Mouse (Mus musculus): ENCODE results near the gene Slc26a10. TPM values are rescaled to one million over a fixed set of nuclear protein-coding genes. Genes with fewer than 3 reads are reported as not detected.

Slc26a10 gene
- polyA plus RNA-seq, 1 experiment, result 1.3 TPM

DNA sequence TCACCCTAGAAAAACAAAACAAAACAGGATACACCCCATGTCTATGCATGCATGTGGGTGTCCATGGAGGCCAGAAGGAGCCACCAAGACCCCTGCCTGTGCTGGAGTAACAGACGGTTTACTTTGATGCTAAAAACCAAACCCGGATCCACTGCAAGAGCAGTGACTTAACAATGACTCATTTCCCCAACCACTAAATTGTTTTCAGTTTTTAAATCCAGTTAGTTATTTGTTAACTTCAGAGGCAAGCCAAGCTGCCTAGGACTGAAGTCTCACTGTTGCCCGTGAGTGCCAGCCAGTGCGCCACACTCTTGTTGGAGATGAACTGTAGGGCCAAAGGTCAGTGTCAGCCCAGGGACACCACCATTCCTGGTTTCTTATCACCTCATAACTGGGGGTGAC is 30.0 kb downstream of the Slc26a10 start:
- H3K79me2 ChIP-seq (ENCODE audit: control insufficient read depth, insufficient read depth), result no peaks in the 10 kb centered on the region
- TF ChIP-seq SRF (IDR thresholded peaks at IDR 0.05; ENCODE audit: control insufficient read depth, insufficient read length, low read depth), result no peak
- no peak for TF ChIP-seq E2F4 (IDR thresholded peaks at IDR 0.05; ENCODE audit: insufficient read depth)
- TF ChIP-seq POLR2AphosphoS2 (IDR thresholded peaks at IDR 0.05; ENCODE audit: insufficient read length, low read depth), result no peak
- no peak for TF ChIP-seq TCF3 (IDR thresholded peaks at IDR 0.05; ENCODE audit: insufficient read length, low read depth)
- no peak for TF ChIP-seq TCF12 (IDR thresholded peaks at IDR 0.05; ENCODE audit: insufficient read depth, poor library complexity, severe bottlenecking)
- TF ChIP-seq CEBPB (IDR thresholded peaks at IDR 0.05; ENCODE audit: insufficient read depth, poor library complexity, severe bottlenecking), result no peak
- TF ChIP-seq MAX (IDR thresholded peaks at IDR 0.05; ENCODE audit: low read depth), result no peak
- TF ChIP-seq MYOG (IDR thresholded peaks at IDR 0.05; ENCODE audit: control insufficient read depth in 1 of 3, insufficient read depth in 1 of 3, insufficient read length in 2 of 3, low read depth in 2 of 3), result no peak
- TF ChIP-seq POLR2A (IDR thresholded peaks at IDR 0.05; ENCODE audit: insufficient read length, low read depth), result no peak
- TF ChIP-seq REST (IDR thresholded peaks at IDR 0.05; ENCODE audit: insufficient read depth, insufficient read length), result no peak
- no peak for TF ChIP-seq USF1 (IDR thresholded peaks at IDR 0.05; ENCODE audit: low read depth)
- no peak for TF ChIP-seq MYOD1 (IDR thresholded peaks at IDR 0.05; ENCODE audit: control insufficient read depth in 1 of 3, insufficient read length in 2 of 3, low read depth in 2 of 3)
- H3ac ChIP-seq (ENCODE audit: control insufficient read depth, insufficient read length), result no peak overlapping the region
- H3K36me3 ChIP-seq (ENCODE audit: control insufficient read depth, insufficient read depth), result no peaks in the 10 kb centered on the region
- no peaks in the 10 kb centered on the region for H3K27me3 ChIP-seq (ENCODE audit: control insufficient read depth, insufficient read depth, insufficient read length)
- H3K4me3 ChIP-seq, result no peak overlapping the region
- H3K4me2 ChIP-seq (ENCODE audit: low read depth), result peak overlapping the region; percentile 24

DNA sequence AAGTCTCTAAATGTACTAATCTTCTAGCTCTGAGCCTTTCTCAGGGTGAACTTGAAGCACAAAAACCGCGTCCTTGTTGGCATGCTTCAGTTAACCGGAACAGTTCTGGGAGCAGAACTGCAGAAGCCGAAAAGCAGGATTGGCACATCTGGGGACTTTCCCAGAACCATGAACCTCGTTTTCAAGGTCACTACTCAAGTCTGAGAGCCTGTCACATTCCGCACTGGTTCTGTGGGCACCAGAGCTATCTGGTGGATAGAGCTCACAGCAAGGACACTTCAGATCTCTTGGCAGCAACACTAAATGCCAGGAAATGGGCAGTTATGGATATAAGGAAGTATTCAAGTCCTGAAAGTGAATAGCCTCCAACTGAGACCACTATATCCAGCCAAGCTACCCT is 33.3 kb downstream of the Slc26a10 start:
- Histone ChIP-seq H3K4me2 (ENCODE audit: low read depth) (no peak overlapping the region), H3K79me2 (ENCODE audit: control insufficient read depth, insufficient read depth) (no peaks in the 10 kb centered on the region), H3K36me3 (ENCODE audit: control insufficient read depth, insufficient read depth) (no peaks in the 10 kb centered on the region), H3ac (ENCODE audit: control insufficient read depth, insufficient read length) (no peak overlapping the region), H3K27me3 (ENCODE audit: control insufficient read depth, insufficient read depth, insufficient read length) (no peaks in the 10 kb centered on the region), H3K4me3 (no peak overlapping the region)
- no peak for TF ChIP-seq POLR2A (IDR thresholded peaks at IDR 0.05; ENCODE audit: insufficient read length, low read depth)
- TF ChIP-seq MYOG (IDR thresholded peaks at IDR 0.05; ENCODE audit: control insufficient read depth in 1 of 3, insufficient read depth in 1 of 3, insufficient read length in 2 of 3, low read depth in 2 of 3), result no peak
- no peak for TF ChIP-seq E2F4 (IDR thresholded peaks at IDR 0.05; ENCODE audit: insufficient read depth)
- TF ChIP-seq MYOD1 (IDR thresholded peaks at IDR 0.05; ENCODE audit: control insufficient read depth in 1 of 3, insufficient read length in 2 of 3, low read depth in 2 of 3), result no peak
- no peak for TF ChIP-seq CEBPB (IDR thresholded peaks at IDR 0.05; ENCODE audit: insufficient read depth, poor library complexity, severe bottlenecking)
- no peak for TF ChIP-seq POLR2AphosphoS2 (IDR thresholded peaks at IDR 0.05; ENCODE audit: insufficient read length, low read depth)
- TF ChIP-seq MAX (IDR thresholded peaks at IDR 0.05; ENCODE audit: low read depth), result no peak
- no peak for TF ChIP-seq TCF3 (IDR thresholded peaks at IDR 0.05; ENCODE audit: insufficient read length, low read depth)
- TF ChIP-seq TCF12 (IDR thresholded peaks at IDR 0.05; ENCODE audit: insufficient read depth, poor library complexity, severe bottlenecking), result no peak
- no peak for TF ChIP-seq REST (IDR thresholded peaks at IDR 0.05; ENCODE audit: insufficient read depth, insufficient read length)

DNA sequence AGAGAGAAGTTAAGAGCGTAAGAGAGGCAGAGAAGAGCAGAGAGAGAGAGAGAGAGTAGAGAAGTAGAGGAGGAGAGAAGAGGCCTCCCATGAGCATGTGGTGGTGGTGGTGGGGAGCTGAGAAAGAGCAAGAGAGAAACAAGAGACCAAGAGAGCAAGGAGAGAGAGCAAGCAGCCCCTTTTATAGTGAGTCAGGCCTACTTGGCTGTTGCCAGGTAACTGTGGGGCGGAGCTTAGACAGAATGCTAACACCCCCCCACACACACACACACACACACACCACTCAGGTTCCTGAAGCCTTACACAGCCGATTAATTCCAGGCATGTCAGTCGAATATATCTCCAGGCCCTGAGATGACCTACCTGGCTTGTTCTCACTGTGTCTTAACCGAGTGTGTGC is 35.1 kb downstream of the Slc26a10 start:
- no peaks in the 10 kb centered on the region for H3K79me2 ChIP-seq (ENCODE audit: control insufficient read depth, insufficient read depth)
- no peaks in the 10 kb centered on the region for H3K36me3 ChIP-seq (ENCODE audit: control insufficient read depth, insufficient read depth)
- H3K27me3 ChIP-seq (ENCODE audit: control insufficient read depth, insufficient read depth, insufficient read length), result no peaks in the 10 kb centered on the region
- no peak overlapping the region for H3ac ChIP-seq (ENCODE audit: control insufficient read depth, insufficient read length)
- H3K4me3 ChIP-seq, result no peak overlapping the region
- TF ChIP-seq TCF3 (IDR thresholded peaks at IDR 0.05; ENCODE audit: insufficient read length, low read depth), result no peak
- no peak for TF ChIP-seq POLR2AphosphoS2 (IDR thresholded peaks at IDR 0.05; ENCODE audit: insufficient read length, low read depth)
- TF ChIP-seq MYOG (IDR thresholded peaks at IDR 0.05; ENCODE audit: control insufficient read depth in 1 of 3, insufficient read depth in 1 of 3, insufficient read length in 2 of 3, low read depth in 2 of 3), result no peak
- TF ChIP-seq POLR2A (IDR thresholded peaks at IDR 0.05; ENCODE audit: insufficient read length, low read depth), result no peak
- TF ChIP-seq MYOD1 (IDR thresholded peaks at IDR 0.05; ENCODE audit: control insufficient read depth in 1 of 3, insufficient read length in 2 of 3, low read depth in 2 of 3), result no peak
- TF ChIP-seq TCF12 (IDR thresholded peaks at IDR 0.05; ENCODE audit: insufficient read depth, poor library complexity, severe bottlenecking), result no peak
- TF ChIP-seq USF1 (IDR thresholded peaks at IDR 0.05; ENCODE audit: low read depth), result no peak
- H3K4me2 ChIP-seq (ENCODE audit: low read depth), result no peak overlapping the region

DNA sequence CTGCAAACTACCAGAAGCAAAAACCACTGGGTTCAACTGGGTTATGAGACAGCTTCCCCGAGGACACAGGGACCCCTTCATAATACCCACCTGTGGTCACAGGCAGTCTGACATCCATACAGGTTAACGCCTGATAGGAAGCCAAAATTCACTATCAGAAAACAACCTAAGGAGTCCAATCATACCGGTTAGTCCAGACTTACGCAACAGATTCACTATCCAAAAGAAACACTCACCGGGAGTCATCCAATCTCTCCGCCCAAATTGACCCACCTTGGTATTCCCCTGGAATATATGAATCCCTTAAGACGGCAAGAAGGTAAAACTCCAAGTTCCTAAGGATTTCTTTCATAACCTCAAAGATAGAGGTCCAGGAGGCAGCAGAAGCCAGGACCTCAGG is 35.9 kb downstream of the Slc26a10 start:
- no peaks in the 10 kb centered on the region for H3K79me2 ChIP-seq (ENCODE audit: control insufficient read depth, insufficient read depth)
- H3K4me3 ChIP-seq, result no peak overlapping the region

More for the DNA sequence above, 35.9 kb downstream of the Slc26a10 start:
- Histone ChIP-seq H3ac (ENCODE audit: control insufficient read depth, insufficient read length) (no peak overlapping the region), H3K4me2 (ENCODE audit: low read depth) (no peak overlapping the region), H3K27me3 (ENCODE audit: control insufficient read depth, insufficient read depth, insufficient read length) (no peaks in the 10 kb centered on the region), H3K36me3 (ENCODE audit: control insufficient read depth, insufficient read depth) (no peaks in the 10 kb centered on the region)
- no peak for TF ChIP-seq POLR2A (IDR thresholded peaks at IDR 0.05; ENCODE audit: insufficient read length, low read depth)
- TF ChIP-seq MAX (IDR thresholded peaks at IDR 0.05; ENCODE audit: low read depth), result no peak
- no peak for TF ChIP-seq MYOD1 (IDR thresholded peaks at IDR 0.05; ENCODE audit: control insufficient read depth in 1 of 3, insufficient read length in 2 of 3, low read depth in 2 of 3)
- TF ChIP-seq E2F4 (IDR thresholded peaks at IDR 0.05; ENCODE audit: insufficient read depth), result no peak
- TF ChIP-seq CEBPB (IDR thresholded peaks at IDR 0.05; ENCODE audit: insufficient read depth, poor library complexity, severe bottlenecking), result no peak
- TF ChIP-seq POLR2AphosphoS2 (IDR thresholded peaks at IDR 0.05; ENCODE audit: insufficient read length, low read depth), result no peak
- no peak for TF ChIP-seq USF1 (IDR thresholded peaks at IDR 0.05; ENCODE audit: low read depth)
- TF ChIP-seq TCF12 (IDR thresholded peaks at IDR 0.05; ENCODE audit: insufficient read depth, poor library complexity, severe bottlenecking), result no peak
- no peak for TF ChIP-seq REST (IDR thresholded peaks at IDR 0.05; ENCODE audit: insufficient read depth, insufficient read length)
- no peak for TF ChIP-seq TCF3 (IDR thresholded peaks at IDR 0.05; ENCODE audit: insufficient read length, low read depth)
- no peak for TF ChIP-seq MYOG (IDR thresholded peaks at IDR 0.05; ENCODE audit: control insufficient read depth in 1 of 3, insufficient read depth in 1 of 3, insufficient read length in 2 of 3, low read depth in 2 of 3)
- no peak for TF ChIP-seq SRF (IDR thresholded peaks at IDR 0.05; ENCODE audit: control insufficient read depth, insufficient read length, low read depth)

All from myocyte (in vitro differentiated cells).